Mouse (Mus musculus): ENCODE data around the gene Fer1l5. TPM values are rescaled to one million over a fixed set of nuclear protein-coding genes. Genes with fewer than 3 reads are reported as not detected.
A peak's percentile ranks its signal among the peaks of the same experiment; 100 is the strongest.

Gene Fer1l5
- 80.7 and 80.9 TPM in 2 replicates for polyA plus RNA-seq (2012; rRNA removed)

- no peaks in the 10 kb centered on the region; the same call in 1 of the 2 replicates for H3K36me3 ChIP-seq (ENCODE audit: control insufficient read depth, insufficient read depth, low read length)
- peak within 1 kb of the TSS; percentile 79 for H3K4me3 ChIP-seq (ENCODE audit: control insufficient read depth, low read depth, low read length)
- TF ChIP-seq POLR2A (IDR thresholded peaks at IDR 0.05; ENCODE audit: control insufficient read depth, low read depth, low read length) (peak; percentile 77; the same call in 1 of the 2 replicates), CTCF (IDR thresholded peaks at IDR 0.05; ENCODE audit: control insufficient read depth, insufficient read depth, insufficient replicate concordance, low read depth, low read length) (no peak)
- H3K27me3 ChIP-seq (ENCODE audit: control insufficient read depth, insufficient read depth, low read length), result no peaks in the 10 kb centered on the region
- H3K27ac ChIP-seq (ENCODE audit: control insufficient read depth, insufficient read depth, low read depth, low read length), result peak within 1 kb of the TSS; percentile 14; the same call in 1 of the 2 replicates
- H3K4me1 ChIP-seq (ENCODE audit: control insufficient read depth, insufficient read depth, low read length), result peaks cover 16% of the 10 kb centered on the region
Measured at GRCm38 (mm10) chr1:36371934-36372845, at the start of gene Fer1l5. TSS of gene Fer1l5 (plus strand) at chr1:36372291.

GRCm38 (mm10) chr1:36323076-36323475 is 49.0 kb upstream of the Fer1l5 start:
- Histone ChIP-seq H3K36me3 (ENCODE audit: control insufficient read depth, insufficient read depth, low read length) (no peaks in the 10 kb centered on the region), H3K27ac (ENCODE audit: control insufficient read depth, insufficient read depth, low read depth, low read length) (no peak overlapping the region), H3K4me3 (ENCODE audit: control insufficient read depth, low read depth, low read length) (no peak overlapping the region), H3K4me1 (ENCODE audit: control insufficient read depth, insufficient read depth, low read length) (no peaks in the 10 kb centered on the region; the same call in 1 of the 2 replicates), H3K27me3 (ENCODE audit: control insufficient read depth, insufficient read depth, low read length) (no peaks in the 10 kb centered on the region)
- TF ChIP-seq CTCF (IDR thresholded peaks at IDR 0.05; ENCODE audit: control insufficient read depth, insufficient read depth, insufficient replicate concordance, low read depth, low read length), result no peak
- TF ChIP-seq POLR2A (IDR thresholded peaks at IDR 0.05; ENCODE audit: control insufficient read depth, low read depth, low read length), result no peak

- H3K36me3 ChIP-seq (ENCODE audit: control insufficient read depth, insufficient read depth, low read length), result no peaks in the 10 kb centered on the region
- no peak overlapping the region for H3K4me3 ChIP-seq (ENCODE audit: control insufficient read depth, low read depth, low read length)
- H3K27ac ChIP-seq (ENCODE audit: control insufficient read depth, insufficient read depth, low read depth, low read length), result no peak overlapping the region
- H3K27me3 ChIP-seq (ENCODE audit: control insufficient read depth, insufficient read depth, low read length), result no peaks in the 10 kb centered on the region
- no peaks in the 10 kb centered on the region; the same call in 1 of the 2 replicates for H3K4me1 ChIP-seq (ENCODE audit: control insufficient read depth, insufficient read depth, low read length)
- TF ChIP-seq POLR2A (IDR thresholded peaks at IDR 0.05; ENCODE audit: control insufficient read depth, low read depth, low read length), result no peak
- TF ChIP-seq CTCF (IDR thresholded peaks at IDR 0.05; ENCODE audit: control insufficient read depth, insufficient read depth, insufficient replicate concordance, low read depth, low read length), result peak; percentile 39; the same call in 1 of the 2 replicates
Measured at GRCm38 (mm10) chr1:36323746-36324448, 48.2 kb upstream of the Fer1l5 start.

GRCm38 (mm10) chr1:36325900-36326321 is 46.2 kb upstream of the Fer1l5 start:
- Histone ChIP-seq H3K36me3 (ENCODE audit: control insufficient read depth, insufficient read depth, low read length) (no peaks in the 10 kb centered on the region; the same call in 1 of the 2 replicates), H3K4me1 (ENCODE audit: control insufficient read depth, insufficient read depth, low read length) (no peaks in the 10 kb centered on the region; the same call in 1 of the 2 replicates), H3K4me3 (ENCODE audit: control insufficient read depth, low read depth, low read length) (no peak overlapping the region), H3K27ac (ENCODE audit: control insufficient read depth, insufficient read depth, low read depth, low read length) (no peak overlapping the region), H3K27me3 (ENCODE audit: control insufficient read depth, insufficient read depth, low read length) (no peaks in the 10 kb centered on the region)
- TF ChIP-seq CTCF (IDR thresholded peaks at IDR 0.05; ENCODE audit: control insufficient read depth, insufficient read depth, insufficient replicate concordance, low read depth, low read length) (no peak), POLR2A (IDR thresholded peaks at IDR 0.05; ENCODE audit: control insufficient read depth, low read depth, low read length) (no peak)

GRCm38 (mm10) chr1:36326815-36327214 is 45.3 kb upstream of the Fer1l5 start:
- Histone ChIP-seq H3K4me1 (ENCODE audit: control insufficient read depth, insufficient read depth, low read length) (no peaks in the 10 kb centered on the region; the same call in 1 of the 2 replicates), H3K27me3 (ENCODE audit: control insufficient read depth, insufficient read depth, low read length) (no peaks in the 10 kb centered on the region), H3K36me3 (ENCODE audit: control insufficient read depth, insufficient read depth, low read length) (no peaks in the 10 kb centered on the region; the same call in 1 of the 2 replicates), H3K4me3 (ENCODE audit: control insufficient read depth, low read depth, low read length) (no peak overlapping the region), H3K27ac (ENCODE audit: control insufficient read depth, insufficient read depth, low read depth, low read length) (no peak overlapping the region)
- TF ChIP-seq CTCF (IDR thresholded peaks at IDR 0.05; ENCODE audit: control insufficient read depth, insufficient read depth, insufficient replicate concordance, low read depth, low read length) (no peak), POLR2A (IDR thresholded peaks at IDR 0.05; ENCODE audit: control insufficient read depth, low read depth, low read length) (no peak)

- no peaks in the 10 kb centered on the region; the same call in none of the 2 replicates for H3K36me3 ChIP-seq (ENCODE audit: control insufficient read depth, insufficient read depth, low read length)
- H3K27ac ChIP-seq (ENCODE audit: control insufficient read depth, insufficient read depth, low read depth, low read length), result no peak overlapping the region
- H3K27me3 ChIP-seq (ENCODE audit: control insufficient read depth, insufficient read depth, low read length), result no peaks in the 10 kb centered on the region
- no peak overlapping the region for H3K4me3 ChIP-seq (ENCODE audit: control insufficient read depth, low read depth, low read length)
- no peak for TF ChIP-seq POLR2A (IDR thresholded peaks at IDR 0.05; ENCODE audit: control insufficient read depth, low read depth, low read length)
- no peak for TF ChIP-seq CTCF (IDR thresholded peaks at IDR 0.05; ENCODE audit: control insufficient read depth, insufficient read depth, insufficient replicate concordance, low read depth, low read length)
- H3K4me1 ChIP-seq (ENCODE audit: control insufficient read depth, insufficient read depth, low read length), result no peaks in the 10 kb centered on the region
Measured at GRCm38 (mm10) chr1:36331743-36332142, 40.3 kb upstream of the Fer1l5 start.

Measured in testis, adult 2 months (tissue).